10 mouse cellular contexts compared by ENCODE assay signal in genomic region chr15:86029981-86030380, GRCm38 (mm10). TPM values are rescaled to one million over a fixed set of nuclear protein-coding genes. Genes with fewer than 3 reads are reported as not detected.
DNase-seq lines count a peak whose midpoint lies in the region; ATAC-seq lines count a peak whose summit lies in the region.
"Had no signal": no experiment of that assay in that cellular context is flagged by ENCODE, and none has a peak within 500 bp of the region (broad histone marks: within the 10 kb centered on the region; RNA-seq: fewer than 3 reads in every experiment).

No protein-coding gene starts in this region.

- 0 out of 2 replicates have a peak overlapping the region, but pooled peaks have one; percentile 0 for H3K4me2 ChIP-seq in heart, embryonic 12.5 days
- no peak overlapping the region for H3K4me2 ChIP-seq in midbrain, embryonic 14.5 days (ENCODE audit: low read length)
- peak overlapping the region; percentile 43 for H3K4me2 ChIP-seq in hindbrain, embryonic 15.5 days
- peak overlapping the region; percentile 28 for H3K4me2 ChIP-seq in neural tube, embryonic 15.5 days

- DNase-seq in heart, postnatal 10 days, result no peak
- DNase-seq in midbrain, embryonic 10.5 days (ENCODE audit: low spot score), result no peak
- no peak for DNase-seq in midbrain, embryonic 14.5 days
- no peak for DNase-seq in embryo, embryonic 11 days
- DNase-seq in gastrocnemius, adult 18-20 months (ENCODE audit: low spot score), result no peak
- DNase-seq: gastrocnemius, postnatal 25 days had no signal

- ATAC-seq in heart, embryonic 12.5 days (ENCODE audit: insufficient number of reproducible peaks, low FRiP score), result no peak
- ATAC-seq in midbrain, embryonic 14.5 days (ENCODE audit: low FRiP score, low TSS enrichment), result no peak
- no peak for ATAC-seq in hindbrain, embryonic 15.5 days (ENCODE audit: low FRiP score, low read depth)
- ATAC-seq in neural tube, embryonic 15.5 days (ENCODE audit: low FRiP score), result no peak

- WGBS in heart, embryonic 12.5 days, result 48% methylated on average over 14 of the region's 14 CpGs
- 65% methylated on average over 14 of the region's 14 CpGs for WGBS in midbrain, embryonic 10.5 days
- 80% methylated on average over 14 of the region's 14 CpGs for WGBS in midbrain, embryonic 14.5 days
- WGBS in hindbrain, embryonic 15.5 days, result 78% methylated on average over 14 of the region's 14 CpGs
- WGBS in neural tube, embryonic 15.5 days, result 55% methylated on average over 14 of the region's 14 CpGs

- H3K4me1 ChIP-seq in heart, embryonic 12.5 days (replicated peaks), result peaks cover 36% of the 10 kb centered on the region
- peaks cover 53% of the 10 kb centered on the region for H3K4me1 ChIP-seq in midbrain, embryonic 10.5 days
- H3K4me1 ChIP-seq in midbrain, embryonic 14.5 days (ENCODE audit: control insufficient read depth, insufficient read depth, low read length), result peaks cover 14% of the 10 kb centered on the region; the same call in 1 of the 2 replicates
- H3K4me1 ChIP-seq in hindbrain, embryonic 15.5 days (replicated peaks), result peaks cover 28% of the 10 kb centered on the region
- peaks cover 26% of the 10 kb centered on the region for H3K4me1 ChIP-seq in neural tube, embryonic 15.5 days

- H3K27me3 ChIP-seq in heart, embryonic 12.5 days (replicated peaks), result peaks cover 30% of the 10 kb centered on the region
- peaks cover 38% of the 10 kb centered on the region for H3K27me3 ChIP-seq in midbrain, embryonic 10.5 days (ENCODE audit: low read depth, poor library complexity, severe bottlenecking)
- peaks cover 24% of the 10 kb centered on the region for H3K27me3 ChIP-seq in midbrain, embryonic 14.5 days (ENCODE audit: control insufficient read depth, insufficient read depth, low read length)
- peaks cover 32% of the 10 kb centered on the region for H3K27me3 ChIP-seq in hindbrain, embryonic 15.5 days
- peaks cover 30% of the 10 kb centered on the region for H3K27me3 ChIP-seq in neural tube, embryonic 15.5 days (replicated peaks)

- H3K4me3 ChIP-seq in heart, embryonic 12.5 days, result no peak overlapping the region
- H3K4me3 ChIP-seq in midbrain, embryonic 10.5 days, result peak overlapping the region; percentile 36
- no peak overlapping the region for H3K4me3 ChIP-seq in midbrain, embryonic 14.5 days (replicated peaks; ENCODE audit: low read depth, low read length)
- 0 out of 2 replicates have a peak overlapping the region, but pooled peaks have one; percentile 5 for H3K4me3 ChIP-seq in hindbrain, embryonic 15.5 days
- H3K4me3 ChIP-seq in neural tube, embryonic 15.5 days (replicated peaks), result no peak overlapping the region
- H3K4me3 ChIP-seq: megakaryocyte, embryonic 14.5 days had no signal

- H3K9ac ChIP-seq in heart, embryonic 12.5 days, result no peak overlapping the region
- no peak overlapping the region for H3K9ac ChIP-seq in midbrain, embryonic 14.5 days (replicated peaks; ENCODE audit: low read length)
- H3K9ac ChIP-seq in hindbrain, embryonic 15.5 days, result no peak overlapping the region
- no peak overlapping the region for H3K9ac ChIP-seq in neural tube, embryonic 15.5 days (replicated peaks)

- H3K9me3 ChIP-seq in heart, embryonic 12.5 days (replicated peaks), result peaks cover 11% of the 10 kb centered on the region
- H3K9me3 ChIP-seq in midbrain, embryonic 10.5 days (replicated peaks), result peaks cover 57% of the 10 kb centered on the region
- peaks cover 4% of the 10 kb centered on the region; the same call in 1 of the 2 replicates for H3K9me3 ChIP-seq in midbrain, embryonic 14.5 days (ENCODE audit: control insufficient read depth, low read length)
- H3K9me3 ChIP-seq in hindbrain, embryonic 15.5 days, result no peaks in the 10 kb centered on the region
- no peaks in the 10 kb centered on the region for H3K9me3 ChIP-seq in neural tube, embryonic 15.5 days (replicated peaks)

- H3K27ac ChIP-seq in heart, embryonic 12.5 days (ENCODE audit: poor library complexity, severe bottlenecking), result no peak overlapping the region
- H3K27ac ChIP-seq in midbrain, embryonic 10.5 days (replicated peaks), result no peak overlapping the region
- H3K27ac ChIP-seq in midbrain, embryonic 14.5 days (replicated peaks; ENCODE audit: low read depth, low read length), result no peak overlapping the region
- no peak overlapping the region for H3K27ac ChIP-seq in hindbrain, embryonic 15.5 days (replicated peaks)
- no peak overlapping the region for H3K27ac ChIP-seq in neural tube, embryonic 15.5 days (replicated peaks)

- intact Hi-C loops in heart, postnatal 10 days (cut with DNase I), result no loop called here

- H3K36me3 ChIP-seq in heart, embryonic 12.5 days, result peaks cover 15% of the 10 kb centered on the region
- H3K36me3 ChIP-seq in midbrain, embryonic 10.5 days, result peaks cover 76% of the 10 kb centered on the region
- no peaks in the 10 kb centered on the region for H3K36me3 ChIP-seq in midbrain, embryonic 14.5 days (ENCODE audit: control insufficient read depth, insufficient read depth, low read length)
- H3K36me3 ChIP-seq in hindbrain, embryonic 15.5 days, result no peaks in the 10 kb centered on the region
- no peaks in the 10 kb centered on the region for H3K36me3 ChIP-seq in neural tube, embryonic 15.5 days

RNA-seq across cellular contexts. Expression of gene Celsr1, which starts 3.6 kb away (rescaled TPM):
- polyA plus RNA-seq in heart, embryonic 12.5 days (2016; fragmentation: Nextera tagmentation; extraction: Ambion mirVana), result 2.0 and 2.3 TPM in 2 replicates
- 10 to 100 TPM; 15.1 to 17.1 TPM for total RNA-seq in heart, postnatal 10 days (2021)
- polyA plus RNA-seq in midbrain, embryonic 10.5 days (2016; fragmentation: Nextera tagmentation; extraction: Ambion mirVana), result 3.4 and 3.6 TPM in 2 replicates
- 2.9 and 3.5 TPM in 2 replicates for polyA plus RNA-seq in midbrain, embryonic 14.5 days (2014; fragmentation: Nextera tagmentation; extraction: Ambion mirVana)
- polyA plus RNA-seq in hindbrain, embryonic 15.5 days (2015; fragmentation: Nextera tagmentation; extraction: Ambion mirVana), result 1.4 and 1.6 TPM in 2 replicates
- 0.88 and 1.4 TPM in 2 replicates for polyA plus RNA-seq in neural tube, embryonic 15.5 days (2015; fragmentation: Nextera tagmentation; extraction: Ambion mirVana)
- total RNA-seq in gastrocnemius, adult 18-20 months (2021), result under 1 TPM; 0.24 to 0.32 TPM

RNA-seq across cellular contexts. Expression of gene Gramd4, which starts 27.5 kb away (rescaled TPM):
- 14.3 and 14.8 TPM in 2 replicates for polyA plus RNA-seq in heart, embryonic 12.5 days (2016; fragmentation: Nextera tagmentation; extraction: Ambion mirVana)
- 10 to 100 TPM; 37.2 to 42.1 TPM for total RNA-seq in heart, postnatal 10 days (2021)
- 14.3 and 16.7 TPM in 2 replicates for polyA plus RNA-seq in midbrain, embryonic 10.5 days (2016; fragmentation: Nextera tagmentation; extraction: Ambion mirVana)
- 29.5 and 31.0 TPM in 2 replicates for polyA plus RNA-seq in midbrain, embryonic 14.5 days (2014; fragmentation: Nextera tagmentation; extraction: Ambion mirVana)
- polyA plus RNA-seq in hindbrain, embryonic 15.5 days (2015; fragmentation: Nextera tagmentation; extraction: Ambion mirVana), result 31.6 and 33.4 TPM in 2 replicates
- polyA plus RNA-seq in neural tube, embryonic 15.5 days (2015; fragmentation: Nextera tagmentation; extraction: Ambion mirVana), result 25.4 and 25.8 TPM in 2 replicates
- total RNA-seq in gastrocnemius, adult 18-20 months (2021), result 10 to 100 TPM in 1 of 2 experiments, 1 to 10 TPM in 1; 7.6 to 12.1 TPM

Comparison
In these comparisons a context has a peak if more than half of its experiments do, and no peak if none do; other contexts are left out.
1. H3K4me3 ChIP-seq: peak in midbrain, embryonic 10.5 days (single experiment) and hindbrain, embryonic 15.5 days (single experiment); none in heart, embryonic 12.5 days (single experiment), midbrain, embryonic 14.5 days (single experiment) and neural tube, embryonic 15.5 days (single experiment).